Mouse (Mus musculus): ENCODE measurements around the gene Vmn2r50.
"Not testable (repeated sequence)": the region's sequence is repeated elsewhere in the genome, so short reads cannot be mapped to it uniquely, and the experiment has no call there.

The Vmn2r50 gene

DNA sequence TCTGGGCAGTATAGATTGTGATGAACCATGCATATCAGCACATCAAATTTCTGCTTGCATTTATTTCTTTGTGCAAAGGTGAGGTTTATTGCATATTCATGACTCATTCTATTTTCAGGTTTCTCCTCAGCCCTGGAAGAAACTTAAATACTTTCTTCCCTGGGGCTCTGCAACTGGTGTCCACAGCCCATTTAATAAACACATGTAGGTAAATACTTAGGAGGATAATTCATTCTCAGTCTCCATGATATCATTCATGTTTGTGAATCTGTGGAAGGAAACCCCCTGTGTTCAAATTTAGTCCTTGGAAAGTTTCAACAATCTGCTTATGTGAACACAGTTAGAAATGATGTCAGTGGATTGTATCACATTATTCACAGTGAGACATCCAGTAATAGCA is at the start of gene Vmn2r50:
Vmn2r50 (minus strand) TSS at position 101 of the 400 bp plus-strand sequence.
- DNase-seq (ENCODE audit: low read depth, low spot score), result not testable (repeated sequence)

DNA sequence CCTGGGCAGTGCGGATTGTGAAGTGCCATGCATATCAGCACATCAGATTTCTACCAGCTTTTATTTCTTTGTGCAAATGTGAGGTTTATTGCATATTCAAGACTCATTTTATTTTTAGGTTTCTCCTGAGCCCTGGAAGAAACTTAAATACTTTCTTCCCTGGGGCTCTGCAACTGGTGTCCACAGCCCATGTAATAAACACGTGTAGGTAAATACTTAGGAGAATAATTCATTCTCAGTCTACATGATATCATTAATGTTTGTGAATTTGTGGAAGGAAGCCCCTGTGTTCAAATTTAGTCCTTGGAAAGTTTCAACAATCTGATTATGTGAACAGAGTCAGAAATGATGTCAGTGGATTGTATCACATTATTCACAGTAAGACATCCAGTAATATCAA is 60.9 kb downstream of the Vmn2r50 start, which contains the start of gene Vmn2r49:
Vmn2r49 (minus strand) TSS at position 101 of the 400 bp plus-strand sequence.
- DNase-seq (ENCODE audit: low read depth, low spot score), result not testable (repeated sequence)
